Mouse (Mus musculus): ENCODE measurements around the gene Pde4d.

GRCm38 (mm10) chr13:108542342-108542761 is 92.6 kb downstream of the Pde4d start:
- no peak for TF ChIP-seq CTCF (IDR thresholded peaks at IDR 0.05; ENCODE audit: insufficient read depth, low read depth, low read length)
- no peak for TF ChIP-seq POLR2A (IDR thresholded peaks at IDR 0.05; ENCODE audit: insufficient read depth, low read depth, low read length)
